Mouse (Mus musculus) ES-E14 (cell line): ENCODE data around the gene Plin4.

Experiments used
- HCFC1 ChIP-seq: IDR thresholded peaks from 2 replicates; pipeline ENCODE4 v1.6.1; 2012; ENCODE audit warnings: low read length, inconsistent platforms, borderline replicate concordance; ENCODE audit not compliant: insufficient read depth
- MAFK ChIP-seq: IDR thresholded peaks from 2 replicates; pipeline ENCODE4 v1.6.1; 2014; ENCODE audit warnings: mild to moderate bottlenecking, low read depth, low read length, inconsistent platforms; ENCODE audit not compliant: insufficient read depth
- ZC3H11A ChIP-seq: IDR thresholded peaks from 2 replicates; pipeline ENCODE4 v1.6.1; 2012; ENCODE audit warnings: low read depth, mild to moderate bottlenecking, inconsistent platforms, low read length, borderline replicate concordance
- ZNF384 ChIP-seq: IDR thresholded peaks from 2 replicates; pipeline ENCODE4 v1.6.1; 2012; ENCODE audit warnings: low read depth, low read length, inconsistent platforms

- TF ChIP-seq ZNF384: no peak
- TF ChIP-seq ZC3H11A: no peak
- TF ChIP-seq HCFC1: no peak
- no peak for TF ChIP-seq MAFK
Observed at GRCm38 (mm10) chr17:56147420-56147819, 37.8 kb upstream of the Plin4 start.
